In genomic region chr15:17779788-17780187, GRCm38 (mm10) we compare ENCODE assay signal across 17 mouse cellular contexts.
DNase-seq lines count a peak whose midpoint lies in the region; TF ChIP-seq lines count a peak whose summit lies in the region.
"Had no signal": no experiment of that assay in that cellular context is flagged by ENCODE, and none has a peak within 500 bp of the region (broad histone marks: within the 10 kb centered on the region; RNA-seq: fewer than 3 reads in every experiment).

No protein-coding gene starts in this region.

- no peak overlapping the region for H3K4me3 ChIP-seq in MEL (ENCODE audit: control insufficient read depth in 1 of 2, insufficient read depth in 1 of 2, low read depth in 2 of 2, low read length in 2 of 2)

- no peak for TF ChIP-seq POLR2A in MEL (IDR thresholded peaks at IDR 0.05; ENCODE audit: control insufficient read depth in 1 of 2, insufficient read depth in 1 of 2, low read depth in 1 of 2, low read length in 2 of 2, poor library complexity in 1 of 2)

- peak; percentile 25 for DNase-seq in MEL (ENCODE audit: low read depth, low spot score)
- DNase-seq in lung, postnatal 36 days = no peak
- DNase-seq: adrenal gland, adult 2 months; adrenal gland, adult 8-10 months; adrenal gland, postnatal 10 days; adrenal gland, postnatal 14 days; adrenal gland, postnatal 25 days; adrenal gland, postnatal 36 days; B cell, adult 2 months; cerebellum, adult 11 months; cerebellum, adult 11-12 months; cerebellum, adult 18-20 months; cerebellum, adult 2 months; cerebellum, adult 8-10 months had no signal

- no peak overlapping the region for H3K9ac ChIP-seq in MEL (ENCODE audit: control insufficient read depth, low read depth, low read length, poor library complexity, severe bottlenecking)

- no peaks in the 10 kb centered on the region for H3K79me2 ChIP-seq in MEL (ENCODE audit: control insufficient read depth, insufficient read depth, low read length, poor library complexity)

- no peaks in the 10 kb centered on the region for H3K27me3 ChIP-seq in MEL (ENCODE audit: control insufficient read depth in 1 of 2, insufficient read depth in 2 of 2, low read length in 2 of 2)
- H3K27me3 ChIP-seq: CH12.LX, Patski had no signal

- H3K9me3 ChIP-seq in MEL (replicated peaks; ENCODE audit: insufficient read depth, low read length) = no peaks in the 10 kb centered on the region
- H3K9me3 ChIP-seq: G1E had no signal

- H3K36me3 ChIP-seq in MEL (ENCODE audit: control insufficient read depth in 1 of 2, insufficient read depth in 2 of 2, low read length in 2 of 2) = peaks cover 0 to 4% of the 10 kb centered on the region in 2 experiments; a peak in 2 of 4 replicates
- H3K36me3 ChIP-seq: G1E had no signal

- TF ChIP-seq RAD21 in MEL (IDR thresholded peaks at IDR 0.05; ENCODE audit: low read depth, low read length) = no peak

- peaks cover 0 to 11% of the 10 kb centered on the region in 2 experiments; a peak in 2 of 4 replicates for H3K4me1 ChIP-seq in MEL (ENCODE audit: control insufficient read depth in 1 of 2, insufficient read depth in 2 of 2, low read length in 2 of 2)

- TF ChIP-seq EP300 in MEL (IDR thresholded peaks at IDR 0.05; ENCODE audit: low read depth in 1 of 2, low read length in 2 of 2) = peak; percentile 83 to 84

- TF ChIP-seq CTCF in MEL (IDR thresholded peaks at IDR 0.05 in 2 of 3, conservative IDR thresholded peaks at IDR 0.05 in 1 of 3; ENCODE audit: control insufficient read depth in 1 of 3, insufficient read depth in 1 of 3, low read depth in 2 of 3, low read length in 3 of 3, poor library complexity in 1 of 3, severe bottlenecking in 1 of 3) = no peak

- H3K27ac ChIP-seq in MEL (ENCODE audit: control insufficient read depth, low read depth, low read length) = no peak overlapping the region

TF ChIP-seq in MEL, 35 proteins besides CTCF, POLR2A, EP300 and RAD21:
- peak; percentile 53; the same call in 1 of the 2 replicates for TF ChIP-seq ETS1 (IDR thresholded peaks at IDR 0.05; ENCODE audit: low read depth, low read length)
- no peak for TF ChIP-seq USF1 (IDR thresholded peaks at IDR 0.05; ENCODE audit: low read depth, low read length)
- TF ChIP-seq ELF1 (IDR thresholded peaks at IDR 0.05; ENCODE audit: low read depth, low read length) = no peak
- peak; percentile 73 for TF ChIP-seq RCOR1 (IDR thresholded peaks at IDR 0.05; ENCODE audit: low read depth, low read length)
- TF ChIP-seq SMC3 (IDR thresholded peaks at IDR 0.05; ENCODE audit: low read depth, low read length) = no peak
- no peak for TF ChIP-seq NELFE (IDR thresholded peaks at IDR 0.05; ENCODE audit: low read depth, low read length)
- peak; percentile 90 for TF ChIP-seq TCF12 (IDR thresholded peaks at IDR 0.05; ENCODE audit: low read depth, low read length)
- no peak for TF ChIP-seq GABPA (IDR thresholded peaks at IDR 0.05; ENCODE audit: low read depth, low read length)
- peak; percentile 62 for TF ChIP-seq GATA1 (IDR thresholded peaks at IDR 0.05; ENCODE audit: low read depth, low read length)
- peak; percentile 48; the same call in 1 of the 2 replicates for TF ChIP-seq MEF2A (IDR thresholded peaks at IDR 0.05; ENCODE audit: extremely low read depth, insufficient replicate concordance, low read depth, low read length, poor library complexity, severe bottlenecking)
- TF ChIP-seq MYB (IDR thresholded peaks at IDR 0.05; ENCODE audit: low read depth, low read length) = 0 out of 2 replicates have a peak, but pooled peaks have one; percentile 17
TF ChIP-seq in MEL: peak in this region for 6.
